Mouse (Mus musculus) spleen, postnatal 36 days (tissue): ENCODE data around the gene Hnrnpdl.

ENCODE experiments used
- DNase-seq, 2 experiments: peaks; one replicate each; pipeline ENCODE4 v3.0.0; 2022; ENCODE audit warnings: low spot score in 2 of 2, mixed read lengths in 1 of 2

Hnrnpdl gene

DNA sequence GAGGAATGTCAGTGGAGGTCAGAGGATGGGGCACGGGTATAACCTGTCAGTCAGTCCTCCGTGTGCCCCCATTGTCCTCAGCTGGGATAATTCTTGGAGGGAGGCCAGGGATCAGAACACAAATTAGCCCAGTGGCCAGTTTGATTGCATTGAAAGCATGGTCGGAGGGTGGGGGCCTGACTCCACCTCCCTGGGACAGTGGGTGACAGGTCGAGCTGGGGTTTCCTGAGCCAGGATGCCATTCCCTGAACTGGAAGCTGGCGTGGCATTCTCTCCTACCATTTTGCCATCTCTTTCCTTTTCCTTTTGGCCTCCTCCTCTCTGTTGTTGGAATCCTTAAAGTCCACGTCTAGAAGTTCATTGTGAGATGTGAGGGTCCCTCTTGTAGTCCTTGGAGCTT, 33.6 kb downstream of the Hnrnpdl start:
- no peak for DNase-seq

DNA sequence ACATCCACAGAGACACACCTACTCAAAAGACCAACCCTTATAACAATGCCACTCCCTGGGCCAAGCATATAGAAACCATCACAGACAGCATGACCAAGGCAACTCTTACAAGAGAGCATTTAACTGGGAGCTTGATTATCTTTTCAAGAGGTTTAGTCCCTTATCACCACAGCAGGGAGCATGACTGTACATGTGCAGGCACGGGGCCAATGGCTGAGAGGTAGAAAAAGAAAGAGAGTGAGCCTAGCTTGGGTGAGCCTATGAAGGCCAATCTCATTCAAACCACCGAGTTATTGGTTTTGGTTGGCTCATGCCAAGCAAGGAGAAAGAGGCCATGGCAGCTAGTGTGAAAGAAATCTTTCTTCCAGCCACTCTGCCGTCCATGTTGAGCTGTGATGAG, 34.0 kb downstream of the Hnrnpdl start:
- DNase-seq: peak in 1 of 2 experiments; percentile 31

DNA sequence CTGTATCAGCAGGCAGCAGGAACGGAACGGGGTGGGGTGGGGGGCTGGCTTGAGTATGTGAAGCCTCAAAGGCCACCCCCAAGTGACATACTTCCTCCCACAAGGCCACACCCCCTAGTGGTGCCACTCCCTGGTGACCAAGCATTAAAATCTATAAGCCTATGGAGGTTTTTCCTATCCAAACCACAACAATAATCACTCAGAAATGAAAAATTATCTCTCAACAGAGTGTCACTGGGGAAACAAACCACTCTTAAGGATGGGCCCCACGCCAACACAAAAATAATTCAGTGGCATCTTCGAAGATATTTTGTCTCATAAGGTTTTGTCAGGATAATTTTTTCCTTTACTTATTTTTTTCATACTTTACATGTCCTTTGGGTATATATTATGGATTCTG, 35.6 kb downstream of the Hnrnpdl start:
- DNase-seq: no peak

DNA sequence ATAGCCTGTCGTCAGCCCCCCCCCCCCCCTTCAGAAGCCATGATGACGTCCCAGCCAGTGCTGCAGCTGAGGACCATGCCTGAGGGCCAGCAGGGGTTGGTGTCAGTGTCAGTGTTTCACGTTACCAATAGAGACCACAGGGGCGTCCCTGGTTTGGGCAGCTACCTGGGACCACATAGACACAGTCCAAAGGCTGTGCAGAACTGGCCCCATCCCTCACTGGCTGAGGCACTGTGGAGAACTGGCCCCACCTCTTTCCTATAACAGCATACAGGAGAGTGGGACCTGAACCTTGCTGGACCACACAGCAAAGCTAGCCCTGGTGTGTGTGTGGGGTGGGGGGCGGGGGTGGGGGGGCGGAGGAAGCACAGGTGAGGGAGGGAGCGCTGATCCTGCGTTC, 39.0 kb downstream of the Hnrnpdl start:
- no peak for DNase-seq

DNA sequence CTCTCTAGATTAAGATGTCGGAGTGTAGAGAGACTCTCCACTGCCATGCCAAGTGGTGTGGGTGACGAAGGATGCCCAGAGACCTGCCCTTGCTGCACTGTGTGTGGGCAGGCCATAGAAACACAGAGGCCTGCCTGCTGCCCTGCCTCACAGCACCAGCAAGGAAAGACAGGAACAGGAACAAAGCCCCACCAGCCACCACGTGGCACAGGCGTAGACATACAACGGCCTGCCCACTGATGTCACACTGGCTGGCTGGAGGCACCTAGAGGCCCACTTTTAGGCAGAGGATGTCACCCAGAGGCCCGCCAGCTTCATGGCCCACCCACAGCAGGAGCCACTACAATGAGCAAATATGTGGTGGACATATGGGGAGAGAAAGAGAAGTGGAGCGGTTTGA, 39.4 kb downstream of the Hnrnpdl start:
- no peak for DNase-seq

DNA sequence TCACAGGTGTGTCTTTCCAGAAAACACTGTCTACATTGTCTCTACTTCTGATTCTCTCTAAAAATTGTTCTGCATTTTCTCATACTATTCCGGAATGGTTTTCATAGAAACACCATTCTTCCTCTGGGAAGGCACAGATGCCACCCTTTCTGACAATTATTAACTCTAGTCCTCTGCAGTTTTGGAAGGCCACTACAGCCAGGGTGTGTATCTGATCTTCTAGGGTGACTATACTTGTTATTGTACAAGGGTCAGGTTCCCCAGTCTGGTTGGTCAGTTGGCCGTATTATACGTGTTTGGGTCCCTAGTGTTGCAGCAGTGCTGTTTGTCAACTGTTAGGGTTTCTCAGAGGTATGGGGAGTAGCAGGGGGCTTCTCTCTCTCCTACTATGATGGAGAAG, 44.8 kb downstream of the Hnrnpdl start:
- no peak for DNase-seq

DNA sequence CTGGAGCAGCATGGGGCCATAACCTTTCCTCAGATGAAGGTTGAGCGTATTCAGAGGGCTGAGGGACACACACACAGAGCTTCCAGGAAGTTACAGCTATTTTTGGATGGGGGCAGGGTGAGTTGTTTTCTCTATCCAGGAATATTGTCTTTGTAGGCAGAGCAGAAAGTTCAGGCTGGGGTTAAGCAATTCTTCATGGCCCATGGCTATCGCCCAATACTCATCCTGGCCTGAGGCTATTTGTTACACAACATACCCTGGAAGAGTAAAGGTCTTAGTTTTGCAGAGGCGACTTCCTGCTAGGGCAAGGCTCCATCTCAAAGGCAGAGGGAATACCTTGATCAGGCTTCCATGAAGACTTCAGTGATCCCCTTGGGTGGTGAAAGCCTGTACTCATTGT, 45.3 kb downstream of the Hnrnpdl start:
- no peak for DNase-seq
